In genomic region chr16:11589336-11589735, GRCm38 (mm10) we compare ENCODE assay signal across 17 mouse cellular contexts.
DNase-seq lines count a peak whose midpoint lies in the region; ATAC-seq and TF ChIP-seq lines count a peak whose summit lies in the region.
"Had no signal": no experiment of that assay in that cellular context is flagged by ENCODE, and none has a peak within 500 bp of the region (broad histone marks: within the 10 kb centered on the region; RNA-seq: fewer than 3 reads in every experiment).

No protein-coding gene starts in this region.

- H3K4me1 ChIP-seq in heart, embryonic 10.5 days: peaks cover 22% of the 10 kb centered on the region
- H3K4me1 ChIP-seq in hindbrain, embryonic 16.5 days (ENCODE audit: control insufficient read depth, insufficient read depth, low read depth, low read length): peaks cover 4% of the 10 kb centered on the region
- peaks cover 5% of the 10 kb centered on the region; the same call in 1 of the 2 replicates for H3K4me1 ChIP-seq in hindbrain, embryonic 14.5 days (replicated peaks; ENCODE audit: control insufficient read depth, insufficient read depth, low read length)
- peaks cover 9% of the 10 kb centered on the region; the same call in 1 of the 2 replicates for H3K4me1 ChIP-seq in midbrain, embryonic 10.5 days
- no peaks in the 10 kb centered on the region for H3K4me1 ChIP-seq in midbrain, embryonic 14.5 days (ENCODE audit: control insufficient read depth, insufficient read depth, low read length)
- peaks cover 14% of the 10 kb centered on the region for H3K4me1 ChIP-seq in liver, postnatal 0 days (ENCODE audit: insufficient read depth)
- H3K4me1 ChIP-seq: forebrain, embryonic 15.5 days; lung, embryonic 15.5 days; stomach, embryonic 15.5 days had no signal

- H3K27ac ChIP-seq in heart, embryonic 10.5 days: peak overlapping the region; percentile 72
- no peak overlapping the region for H3K27ac ChIP-seq in hindbrain, embryonic 16.5 days (ENCODE audit: low read depth, low read length)
- H3K27ac ChIP-seq in hindbrain, embryonic 14.5 days: no peak overlapping the region
- H3K27ac ChIP-seq in midbrain, embryonic 10.5 days (replicated peaks): no peak overlapping the region
- H3K27ac ChIP-seq in midbrain, embryonic 14.5 days (replicated peaks; ENCODE audit: low read depth, low read length): no peak overlapping the region
- no peak overlapping the region for H3K27ac ChIP-seq in liver, postnatal 0 days (ENCODE audit: low read depth)
- H3K27ac ChIP-seq: forebrain, embryonic 15.5 days; lung, embryonic 15.5 days; stomach, embryonic 15.5 days had no signal

- WGBS in heart, embryonic 10.5 days: 38% methylated on average over 2 of the region's 2 CpGs
- 50% methylated on average over 2 of the region's 2 CpGs for WGBS in hindbrain, embryonic 16.5 days
- 46% methylated on average over 2 of the region's 2 CpGs for WGBS in hindbrain, embryonic 14.5 days
- 46% methylated on average over 2 of the region's 2 CpGs for WGBS in midbrain, embryonic 10.5 days
- 53% methylated on average over 2 of the region's 2 CpGs for WGBS in midbrain, embryonic 14.5 days
- WGBS in liver, postnatal 0 days (ENCODE audit: insufficient replicate concordance): 51% methylated on average over 2 of the region's 2 CpGs

- DNase-seq in heart, embryonic 10.5 days (ENCODE audit: low spot score): no peak
- DNase-seq in heart, postnatal 36 days: no peak
- DNase-seq in hindbrain, embryonic 14.5 days (ENCODE audit: low spot score): no peak
- peak; percentile 20 for DNase-seq in midbrain, embryonic 10.5 days (ENCODE audit: low spot score)
- DNase-seq in midbrain, embryonic 14.5 days: no peak
- DNase-seq in liver, postnatal 0 days: no peak
- no peak for DNase-seq in cerebellum, postnatal 10 days
- DNase-seq: adrenal gland, postnatal 14 days; cerebellum, adult 9-10 months; embryo, embryonic 11 days; gastrocnemius, postnatal 10 days; kidney, postnatal 10 days; left cerebral cortex, postnatal 4 days had no signal

- no peaks in the 10 kb centered on the region for H3K27me3 ChIP-seq in heart, embryonic 10.5 days (ENCODE audit: insufficient read depth, poor library complexity, severe bottlenecking)
- no peaks in the 10 kb centered on the region for H3K27me3 ChIP-seq in hindbrain, embryonic 16.5 days (replicated peaks; ENCODE audit: control insufficient read depth, insufficient read depth, low read length)
- no peaks in the 10 kb centered on the region for H3K27me3 ChIP-seq in hindbrain, embryonic 14.5 days (ENCODE audit: control insufficient read depth, insufficient read depth, low read length)
- no peaks in the 10 kb centered on the region for H3K27me3 ChIP-seq in midbrain, embryonic 10.5 days (ENCODE audit: low read depth, poor library complexity, severe bottlenecking)
- no peaks in the 10 kb centered on the region for H3K27me3 ChIP-seq in midbrain, embryonic 14.5 days (ENCODE audit: control insufficient read depth, insufficient read depth, low read length)
- H3K27me3 ChIP-seq in liver, postnatal 0 days (ENCODE audit: insufficient read depth, low read length): no peaks in the 10 kb centered on the region
- H3K27me3 ChIP-seq: forebrain, embryonic 15.5 days; lung, embryonic 15.5 days; stomach, embryonic 15.5 days had no signal

- no peak overlapping the region for H3K4me2 ChIP-seq in hindbrain, embryonic 16.5 days (ENCODE audit: low read length)
- no peak overlapping the region for H3K4me2 ChIP-seq in hindbrain, embryonic 14.5 days (replicated peaks)
- H3K4me2 ChIP-seq in midbrain, embryonic 14.5 days (ENCODE audit: low read length): no peak overlapping the region
- no peak overlapping the region for H3K4me2 ChIP-seq in liver, postnatal 0 days (ENCODE audit: low read depth, low read length)
- H3K4me2 ChIP-seq: forebrain, embryonic 15.5 days; lung, embryonic 15.5 days; stomach, embryonic 15.5 days had no signal

- H3K36me3 ChIP-seq in heart, embryonic 10.5 days: no peaks in the 10 kb centered on the region
- H3K36me3 ChIP-seq in hindbrain, embryonic 16.5 days (ENCODE audit: control insufficient read depth, insufficient read depth, low read length): no peaks in the 10 kb centered on the region
- no peaks in the 10 kb centered on the region for H3K36me3 ChIP-seq in hindbrain, embryonic 14.5 days (replicated peaks; ENCODE audit: control insufficient read depth, insufficient read depth)
- no peaks in the 10 kb centered on the region for H3K36me3 ChIP-seq in midbrain, embryonic 10.5 days
- H3K36me3 ChIP-seq in midbrain, embryonic 14.5 days (ENCODE audit: control insufficient read depth, insufficient read depth, low read length): no peaks in the 10 kb centered on the region
- H3K36me3 ChIP-seq in liver, postnatal 0 days (replicated peaks; ENCODE audit: insufficient read depth, low read length): no peaks in the 10 kb centered on the region
- H3K36me3 ChIP-seq: forebrain, embryonic 15.5 days; lung, embryonic 15.5 days; stomach, embryonic 15.5 days had no signal

- no peak overlapping the region for H3K4me3 ChIP-seq in heart, embryonic 10.5 days
- no peak overlapping the region for H3K4me3 ChIP-seq in hindbrain, embryonic 16.5 days (ENCODE audit: low read length)
- H3K4me3 ChIP-seq in hindbrain, embryonic 14.5 days (replicated peaks; ENCODE audit: low read length): no peak overlapping the region
- H3K4me3 ChIP-seq in midbrain, embryonic 10.5 days: no peak overlapping the region
- no peak overlapping the region for H3K4me3 ChIP-seq in midbrain, embryonic 14.5 days (replicated peaks; ENCODE audit: low read depth, low read length)
- H3K4me3 ChIP-seq in liver, postnatal 0 days (ENCODE audit: low read depth, low read length): no peak overlapping the region
- H3K4me3 ChIP-seq: forebrain, embryonic 15.5 days; lung, embryonic 15.5 days; stomach, embryonic 15.5 days had no signal

- H3K9ac ChIP-seq in hindbrain, embryonic 16.5 days (ENCODE audit: low read depth, low read length): no peak overlapping the region
- no peak overlapping the region for H3K9ac ChIP-seq in hindbrain, embryonic 14.5 days
- no peak overlapping the region for H3K9ac ChIP-seq in midbrain, embryonic 14.5 days (replicated peaks; ENCODE audit: low read length)
- H3K9ac ChIP-seq in liver, postnatal 0 days (replicated peaks): no peak overlapping the region
- H3K9ac ChIP-seq: forebrain, embryonic 15.5 days; lung, embryonic 15.5 days; stomach, embryonic 15.5 days had no signal

- TF ChIP-seq CTCF in liver, postnatal 0 days (IDR thresholded peaks at IDR 0.05; ENCODE audit: low read depth): no peak

- 0 out of 2 replicates have a peak, but pooled peaks have one; percentile 21 for ATAC-seq in hindbrain, embryonic 16.5 days
- no peak for ATAC-seq in hindbrain, embryonic 14.5 days (ENCODE audit: low FRiP score)
- ATAC-seq in midbrain, embryonic 14.5 days (ENCODE audit: low FRiP score, low TSS enrichment): no peak
- ATAC-seq in liver, postnatal 0 days: peak; percentile 65
- ATAC-seq: forebrain, embryonic 15.5 days had no signal

- intact Hi-C loops in heart, postnatal 36 days (cut with DNase I): no loop called here

- TF ChIP-seq EP300 in liver, postnatal 0 days (IDR thresholded peaks at IDR 0.05; ENCODE audit: low read depth): no peak

- no peaks in the 10 kb centered on the region for H3K9me3 ChIP-seq in heart, embryonic 10.5 days
- H3K9me3 ChIP-seq in hindbrain, embryonic 16.5 days (ENCODE audit: control insufficient read depth, low read length): no peaks in the 10 kb centered on the region
- no peaks in the 10 kb centered on the region for H3K9me3 ChIP-seq in hindbrain, embryonic 14.5 days (ENCODE audit: control insufficient read depth, low read length)
- no peaks in the 10 kb centered on the region for H3K9me3 ChIP-seq in midbrain, embryonic 10.5 days (replicated peaks)
- H3K9me3 ChIP-seq in midbrain, embryonic 14.5 days (ENCODE audit: control insufficient read depth, low read length): no peaks in the 10 kb centered on the region
- no peaks in the 10 kb centered on the region for H3K9me3 ChIP-seq in liver, postnatal 0 days (ENCODE audit: low read length)
- H3K9me3 ChIP-seq: forebrain, embryonic 15.5 days; lung, embryonic 15.5 days; stomach, embryonic 15.5 days had no signal

Comparison
In these comparisons a context has a peak if more than half of its experiments do, and no peak if none do; other contexts are left out.
1. ATAC-seq: peak in hindbrain, embryonic 16.5 days (single experiment) and liver, postnatal 0 days (single experiment); none in hindbrain, embryonic 14.5 days (single experiment) and midbrain, embryonic 14.5 days (single experiment).